In the genomic region with DNA sequence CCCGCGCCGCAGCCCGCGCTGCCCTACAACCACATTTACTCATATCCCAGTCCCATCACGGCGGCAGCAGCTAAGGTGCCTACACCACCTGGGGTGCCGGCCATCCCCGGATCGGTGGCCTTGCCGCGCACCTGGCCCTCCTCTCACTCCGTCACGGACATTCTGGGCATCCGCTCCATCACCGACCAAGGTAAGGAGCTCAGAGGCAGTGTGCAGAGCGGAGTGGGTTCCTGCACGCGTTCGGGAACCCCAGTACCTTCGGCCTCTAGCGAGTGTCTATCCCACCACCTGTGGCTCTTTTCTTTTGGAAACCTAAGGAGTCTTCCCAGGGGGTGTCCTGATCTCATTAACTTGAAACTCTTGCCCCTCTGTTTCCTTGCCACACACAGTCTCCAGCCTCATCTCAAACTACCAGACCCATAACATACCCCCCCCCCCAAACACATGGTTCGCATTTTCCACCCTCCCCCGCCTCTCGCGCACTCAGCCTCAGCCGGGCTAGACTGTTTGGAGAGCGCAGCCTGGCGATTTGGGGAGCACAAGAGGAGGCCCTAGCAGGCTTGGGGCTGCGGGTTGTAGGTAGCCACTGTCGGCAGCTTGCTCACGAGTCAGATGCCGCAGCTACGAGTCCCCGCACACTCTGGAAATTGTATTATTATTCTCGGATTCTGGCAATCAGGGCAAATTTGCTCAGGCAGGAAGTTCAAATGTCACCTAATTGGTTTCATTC, we compare ENCODE assay signal across 9 mouse cellular contexts. TPM values are rescaled to one million over a fixed set of nuclear protein-coding genes. Genes with fewer than 3 reads are reported as not detected.
DNase-seq lines count a peak whose midpoint lies in the region; ATAC-seq and TF ChIP-seq lines count a peak whose summit lies in the region.
"Had no signal": no experiment of that assay in that cellular context is flagged by ENCODE, and none has a peak within 500 bp of the region (broad histone marks: within the 10 kb centered on the region; RNA-seq: fewer than 3 reads in every experiment).

No protein-coding gene starts in this region.

- WGBS in kidney, embryonic 14.5 days = 1% methylated on average over 36 of the region's 36 CpGs
- WGBS in kidney, adult 2 months = 2% methylated on average over 36 of the region's 36 CpGs
- under 1% methylated on average over 36 of the region's 36 CpGs for WGBS in hindbrain, postnatal 0 days
- WGBS in neural tube, embryonic 12.5 days = under 1% methylated on average over 36 of the region's 36 CpGs

- H3K4me3 ChIP-seq in kidney, embryonic 14.5 days (ENCODE audit: low read length) = peak overlapping the region; percentile 33
- no peak overlapping the region for H3K4me3 ChIP-seq in kidney, adult 2 months (ENCODE audit: insufficient read depth, low read depth, low read length)
- H3K4me3 ChIP-seq in hindbrain, postnatal 0 days (ENCODE audit: low read length) = peak overlapping the region; percentile 15
- peak overlapping the region; percentile 29 for H3K4me3 ChIP-seq in neural tube, embryonic 12.5 days

- no peak overlapping the region for H3K9ac ChIP-seq in kidney, embryonic 14.5 days (ENCODE audit: low read depth, low read length)
- H3K9ac ChIP-seq in hindbrain, postnatal 0 days (replicated peaks; ENCODE audit: low read length) = no peak overlapping the region
- H3K9ac ChIP-seq in neural tube, embryonic 12.5 days = no peak overlapping the region

- H3K4me2 ChIP-seq in kidney, embryonic 14.5 days (replicated peaks; ENCODE audit: low read depth, low read length) = peak overlapping the region; percentile 34; the same call in 1 of the 2 replicates
- H3K4me2 ChIP-seq in hindbrain, postnatal 0 days (ENCODE audit: low read depth, low read length) = no peak overlapping the region
- H3K4me2 ChIP-seq in neural tube, embryonic 12.5 days (replicated peaks) = peak overlapping the region; percentile 48

- peaks cover 89% of the 10 kb centered on the region for H3K27me3 ChIP-seq in kidney, embryonic 14.5 days (ENCODE audit: control insufficient read depth, insufficient read depth, low read length)
- H3K27me3 ChIP-seq in kidney, adult 2 months (replicated peaks; ENCODE audit: control insufficient read depth, insufficient read depth, low read length) = peaks cover 12% of the 10 kb centered on the region
- H3K27me3 ChIP-seq in hindbrain, postnatal 0 days (ENCODE audit: insufficient read depth, low read length) = peaks cover 93% of the 10 kb centered on the region
- H3K27me3 ChIP-seq in neural tube, embryonic 12.5 days (replicated peaks) = peaks cover 92% of the 10 kb centered on the region

- no peak for TF ChIP-seq CTCF in kidney, adult 2 months (conservative IDR thresholded peaks at IDR 0.05; ENCODE audit: insufficient read depth, insufficient read length, low read depth, low read length)
- no peak for TF ChIP-seq CTCF in hindbrain, postnatal 0 days (IDR thresholded peaks at IDR 0.05; ENCODE audit: low read depth)

- H3K4me1 ChIP-seq in kidney, embryonic 14.5 days (ENCODE audit: control insufficient read depth, insufficient read depth, low read length) = peaks cover 16% of the 10 kb centered on the region
- H3K4me1 ChIP-seq in kidney, adult 2 months (ENCODE audit: control insufficient read depth, insufficient read depth, low read length) = 0 out of 2 replicates have a peak, but pooled peaks cover 10% of the 10 kb centered on the region
- H3K4me1 ChIP-seq in hindbrain, postnatal 0 days (ENCODE audit: insufficient read depth, low read length) = no peaks in the 10 kb centered on the region
- H3K4me1 ChIP-seq in neural tube, embryonic 12.5 days = peaks cover 18% of the 10 kb centered on the region

- H3K36me3 ChIP-seq in kidney, embryonic 14.5 days (ENCODE audit: control insufficient read depth, insufficient read depth, low read length) = no peaks in the 10 kb centered on the region
- H3K36me3 ChIP-seq in kidney, adult 2 months (ENCODE audit: control insufficient read depth, insufficient read depth, low read length) = no peaks in the 10 kb centered on the region
- H3K36me3 ChIP-seq in hindbrain, postnatal 0 days (ENCODE audit: insufficient read depth, low read length) = no peaks in the 10 kb centered on the region
- H3K36me3 ChIP-seq in neural tube, embryonic 12.5 days = no peaks in the 10 kb centered on the region

- DNase-seq in kidney, adult 2 months = no peak
- DNase-seq in ZHBTc4 (ENCODE audit: low read depth, low spot score) = peak; percentile 52
- no peak for DNase-seq in hindbrain, postnatal 0 days (ENCODE audit: low spot score)
- no peak for DNase-seq in layer of hippocampus, postnatal 14 days (ENCODE audit: low spot score in 2 of 2)
- no peak for DNase-seq in urinary bladder, adult 18-20 months (ENCODE audit: low spot score in 2 of 2)
- no peak for DNase-seq in left cerebral cortex, adult 9 months (ENCODE audit: low spot score in 2 of 2)

- TF ChIP-seq POLR2A in kidney, adult 2 months (IDR thresholded peaks at IDR 0.05; ENCODE audit: low read depth, low read length) = no peak

- no peaks in the 10 kb centered on the region for H3K9me3 ChIP-seq in kidney, embryonic 14.5 days (ENCODE audit: control insufficient read depth, low read length)
- H3K9me3 ChIP-seq in hindbrain, postnatal 0 days (ENCODE audit: low read length) = no peaks in the 10 kb centered on the region
- H3K9me3 ChIP-seq in neural tube, embryonic 12.5 days = no peaks in the 10 kb centered on the region

- H3K27ac ChIP-seq in kidney, embryonic 14.5 days (ENCODE audit: low read depth, low read length) = no peak overlapping the region
- H3K27ac ChIP-seq in kidney, adult 2 months (ENCODE audit: insufficient read depth, low read depth, low read length) = no peak overlapping the region
- no peak overlapping the region for H3K27ac ChIP-seq in hindbrain, postnatal 0 days
- no peak overlapping the region for H3K27ac ChIP-seq in neural tube, embryonic 12.5 days

- no peak for ATAC-seq in kidney, embryonic 14.5 days (ENCODE audit: low FRiP score, low TSS enrichment)
- no peak for ATAC-seq in hindbrain, postnatal 0 days
- no peak for ATAC-seq in neural tube, embryonic 12.5 days (ENCODE audit: low FRiP score, low read depth)

RNA-seq across cellular contexts. Expression of gene Pax9, which starts 5.6 kb away (rescaled TPM):
- polyA plus RNA-seq in kidney, embryonic 14.5 days (2014; fragmentation: Nextera tagmentation; extraction: Ambion mirVana) = 0.08 TPM in 1 of 2 replicates, not detected in the other
- polyA plus RNA-seq in kidney, adult 2 months (2012; rRNA removed) = not detected in 2 replicates
- not detected in 2 replicates for total RNA-seq in hindbrain, postnatal 0 days (2014; rRNA removed)
- polyA plus RNA-seq in hindbrain, postnatal 0 days (2015; fragmentation: Nextera tagmentation; extraction: Ambion mirVana) = not detected in 2 replicates
- polyA plus RNA-seq in neural tube, embryonic 12.5 days (2016; fragmentation: Nextera tagmentation; extraction: Ambion mirVana) = 2.9 and 4.8 TPM in 2 replicates
- total RNA-seq in layer of hippocampus, postnatal 14 days (2021) = not detected
- total RNA-seq: left cerebral cortex, postnatal 10 days had no signal
